Comparison of ENCODE assay signal across 16 mouse cellular contexts in genomic region chr2:149798613-149799012, GRCm38 (mm10). TPM values are rescaled to one million over a fixed set of nuclear protein-coding genes. Genes with fewer than 3 reads are reported as not detected.
DNase-seq lines count a peak whose midpoint lies in the region; ATAC-seq and TF ChIP-seq lines count a peak whose summit lies in the region.
"Had no signal": no experiment of that assay in that cellular context is flagged by ENCODE, and none has a peak within 500 bp of the region (broad histone marks: within the 10 kb centered on the region; RNA-seq: fewer than 3 reads in every experiment).

No protein-coding gene starts in this region.

- no peaks in the 10 kb centered on the region for H3K27me3 ChIP-seq in intestine, embryonic 14.5 days (replicated peaks; ENCODE audit: control insufficient read depth, insufficient read depth, low read length)
- H3K27me3 ChIP-seq in intestine, postnatal 0 days (replicated peaks; ENCODE audit: control insufficient read depth, insufficient read depth, low read length) = no peaks in the 10 kb centered on the region
- no peaks in the 10 kb centered on the region for H3K27me3 ChIP-seq in embryonic facial prominence, embryonic 10.5 days (replicated peaks; ENCODE audit: low read depth, poor library complexity, severe bottlenecking)
- H3K27me3 ChIP-seq in limb, embryonic 12.5 days = no peaks in the 10 kb centered on the region
- H3K27me3 ChIP-seq: hindbrain, embryonic 15.5 days had no signal

- H3K4me2 ChIP-seq in intestine, embryonic 14.5 days (ENCODE audit: low read length) = no peak overlapping the region
- H3K4me2 ChIP-seq in intestine, postnatal 0 days (replicated peaks; ENCODE audit: low read depth) = no peak overlapping the region
- no peak overlapping the region for H3K4me2 ChIP-seq in limb, embryonic 12.5 days
- H3K4me2 ChIP-seq: hindbrain, embryonic 15.5 days; liver, embryonic 11.5 days had no signal

- intact Hi-C loops in gastrocnemius, adult 2 months (cut with DNase I) = no loop called here

- no peaks in the 10 kb centered on the region for H3K36me3 ChIP-seq in intestine, embryonic 14.5 days (ENCODE audit: control insufficient read depth, insufficient read depth, low read length)
- no peaks in the 10 kb centered on the region for H3K36me3 ChIP-seq in intestine, postnatal 0 days (ENCODE audit: control insufficient read depth, insufficient read depth)
- no peaks in the 10 kb centered on the region for H3K36me3 ChIP-seq in embryonic facial prominence, embryonic 10.5 days (replicated peaks)
- H3K36me3 ChIP-seq in limb, embryonic 12.5 days = no peaks in the 10 kb centered on the region
- H3K36me3 ChIP-seq: heart, embryonic 10.5 days; hindbrain, embryonic 15.5 days had no signal

- no peak overlapping the region for H3K27ac ChIP-seq in intestine, embryonic 14.5 days (ENCODE audit: low read depth)
- no peak overlapping the region for H3K27ac ChIP-seq in intestine, postnatal 0 days (ENCODE audit: low read depth, low read length)
- no peak overlapping the region for H3K27ac ChIP-seq in embryonic facial prominence, embryonic 10.5 days (replicated peaks)
- H3K27ac ChIP-seq in limb, embryonic 12.5 days = no peak overlapping the region
- no peak overlapping the region for H3K27ac ChIP-seq in gastrocnemius, adult 2 months
- H3K27ac ChIP-seq: heart, embryonic 10.5 days; hindbrain, embryonic 15.5 days had no signal

- no peaks in the 10 kb centered on the region for H3K9me3 ChIP-seq in intestine, embryonic 14.5 days (ENCODE audit: control insufficient read depth, low read length)
- no peaks in the 10 kb centered on the region for H3K9me3 ChIP-seq in intestine, postnatal 0 days (ENCODE audit: control insufficient read depth)
- no peaks in the 10 kb centered on the region for H3K9me3 ChIP-seq in embryonic facial prominence, embryonic 10.5 days
- H3K9me3 ChIP-seq in limb, embryonic 12.5 days = no peaks in the 10 kb centered on the region
- H3K9me3 ChIP-seq: heart, embryonic 10.5 days; hindbrain, embryonic 15.5 days had no signal

- no peak overlapping the region for H3K4me3 ChIP-seq in intestine, embryonic 14.5 days (ENCODE audit: low read depth, low read length)
- H3K4me3 ChIP-seq in intestine, postnatal 0 days (ENCODE audit: low read depth, low read length) = no peak overlapping the region
- no peak overlapping the region for H3K4me3 ChIP-seq in embryonic facial prominence, embryonic 10.5 days
- no peak overlapping the region for H3K4me3 ChIP-seq in limb, embryonic 12.5 days (replicated peaks)
- no peak overlapping the region for H3K4me3 ChIP-seq in gastrocnemius, adult 2 months
- H3K4me3 ChIP-seq: heart, embryonic 10.5 days; hindbrain, embryonic 15.5 days had no signal

- no peak for DNase-seq in intestine, embryonic 14.5 days (ENCODE audit: low spot score)
- DNase-seq in ES-CJ7 (ENCODE audit: low read depth, low spot score) = peak; percentile 87
- peak; percentile 9 for DNase-seq in embryonic facial prominence, embryonic 10.5 days (ENCODE audit: low spot score)
- DNase-seq in gastrocnemius, adult 2 months = no peak
- DNase-seq in urinary bladder, postnatal 36 days (ENCODE audit: low spot score in 2 of 2) = no peak
- DNase-seq: B cell, adult 2 months; cerebellum, adult 9-10 months; layer of hippocampus, adult 9-11 months had no signal

- peak; percentile 83 for ATAC-seq in intestine, embryonic 14.5 days (replicated peaks; ENCODE audit: low FRiP score, low TSS enrichment, low read depth)
- ATAC-seq in intestine, postnatal 0 days = no peak
- ATAC-seq in limb, embryonic 12.5 days (ENCODE audit: insufficient number of reproducible peaks, insufficient read depth, low FRiP score, low TSS enrichment, low read depth) = 0 out of 2 replicates have a peak, but pooled peaks have one; percentile 56
- no peak for ATAC-seq in megakaryocyte-erythroid progenitor cell, adult 5-6 weeks (replicated peaks; ENCODE audit: low FRiP score, low TSS enrichment, poor library complexity, severe bottlenecking)

- 28% methylated on average over 3 of the region's 3 CpGs for WGBS in intestine, embryonic 14.5 days
- 17% methylated on average over 3 of the region's 3 CpGs for WGBS in intestine, postnatal 0 days
- WGBS in embryonic facial prominence, embryonic 10.5 days = 5% methylated on average over 3 of the region's 3 CpGs
- 37% methylated on average over 3 of the region's 3 CpGs for WGBS in limb, embryonic 12.5 days

- no peak overlapping the region for H3K9ac ChIP-seq in intestine, embryonic 14.5 days (ENCODE audit: low read length)
- no peak overlapping the region for H3K9ac ChIP-seq in intestine, postnatal 0 days (ENCODE audit: low read depth, low read length)
- no peak overlapping the region for H3K9ac ChIP-seq in limb, embryonic 12.5 days (replicated peaks)
- H3K9ac ChIP-seq: hindbrain, embryonic 15.5 days had no signal

- TF ChIP-seq CTCF in intestine, postnatal 0 days (IDR thresholded peaks at IDR 0.05; ENCODE audit: low read depth) = no peak
- TF ChIP-seq CTCF in gastrocnemius, adult 2 months (IDR thresholded peaks at IDR 0.05) = no peak

- no peaks in the 10 kb centered on the region for H3K4me1 ChIP-seq in intestine, embryonic 14.5 days (replicated peaks; ENCODE audit: control insufficient read depth, insufficient read depth, low read length)
- no peaks in the 10 kb centered on the region for H3K4me1 ChIP-seq in intestine, postnatal 0 days (replicated peaks; ENCODE audit: control insufficient read depth, insufficient read depth, low read length)
- H3K4me1 ChIP-seq in embryonic facial prominence, embryonic 10.5 days = peaks cover 6% of the 10 kb centered on the region; the same call in 1 of the 2 replicates
- H3K4me1 ChIP-seq in limb, embryonic 12.5 days (replicated peaks) = no peaks in the 10 kb centered on the region
- H3K4me1 ChIP-seq: heart, embryonic 10.5 days; hindbrain, embryonic 15.5 days had no signal

RNA-seq across cellular contexts. Expression of gene Syndig1, which starts 30.4 kb away (rescaled TPM):
- polyA plus RNA-seq in intestine, embryonic 14.5 days (2014; fragmentation: Nextera tagmentation; extraction: Ambion mirVana) = 9.8 and 11.4 TPM in 2 replicates
- polyA plus RNA-seq in intestine, postnatal 0 days (2015; fragmentation: Nextera tagmentation; extraction: Ambion mirVana) = 10.4 and 12.0 TPM in 2 replicates
- polyA plus RNA-seq in embryonic facial prominence, embryonic 10.5 days (2016; fragmentation: Nextera tagmentation; extraction: Ambion mirVana) = 0.93 and 2.4 TPM in 2 replicates
- 8.4 and 8.7 TPM in 2 replicates for polyA plus RNA-seq in limb, embryonic 12.5 days (2016; fragmentation: Nextera tagmentation; extraction: Ambion mirVana)
- not detected in 2 replicates for total RNA-seq in megakaryocyte-erythroid progenitor cell, adult 5-6 weeks (2014; fragmentation: Nextera tagmentation)
- total RNA-seq in megakaryocyte-erythroid progenitor cell, adult 5-6 weeks (2017) = not detected in 2 replicates
- total RNA-seq in gastrocnemius, adult 2 months (2021) = not detected
- total RNA-seq: megakaryocyte progenitor cell, adult 5-6 weeks had no signal

RNA-seq across cellular contexts. Expression of gene C530025M09Rik, which starts 32.4 kb away (rescaled TPM):
- polyA plus RNA-seq in intestine, embryonic 14.5 days (2014; fragmentation: Nextera tagmentation; extraction: Ambion mirVana) = not detected in 2 replicates
- polyA plus RNA-seq in intestine, postnatal 0 days (2015; fragmentation: Nextera tagmentation; extraction: Ambion mirVana) = 0.35 and 0.54 TPM in 2 replicates
- not detected in 2 replicates for polyA plus RNA-seq in embryonic facial prominence, embryonic 10.5 days (2016; fragmentation: Nextera tagmentation; extraction: Ambion mirVana)
- 0.41 and 0.99 TPM in 2 replicates for polyA plus RNA-seq in limb, embryonic 12.5 days (2016; fragmentation: Nextera tagmentation; extraction: Ambion mirVana)
- total RNA-seq in megakaryocyte-erythroid progenitor cell, adult 5-6 weeks (2014; fragmentation: Nextera tagmentation) = not detected in 2 replicates
- total RNA-seq in megakaryocyte-erythroid progenitor cell, adult 5-6 weeks (2017) = not detected in 2 replicates
- not detected for total RNA-seq in gastrocnemius, adult 2 months (2021)
- total RNA-seq: adrenal gland, postnatal 4 days; megakaryocyte progenitor cell, adult 5-6 weeks had no signal
- polyA plus RNA-seq: liver, embryonic 11.5 days had no signal

Comparison
In these comparisons a context has a peak if more than half of its experiments do, and no peak if none do; other contexts are left out.
1. ATAC-seq: peak in intestine, embryonic 14.5 days (single experiment) and limb, embryonic 12.5 days (single experiment); none in intestine, postnatal 0 days (single experiment) and megakaryocyte-erythroid progenitor cell, adult 5-6 weeks (single experiment).
2. DNase-seq: peak in ES-CJ7 (single experiment) and embryonic facial prominence, embryonic 10.5 days (single experiment); none in intestine, embryonic 14.5 days (single experiment), gastrocnemius, adult 2 months (single experiment) and urinary bladder, postnatal 36 days (0 of 2).